Mouse (Mus musculus) ovary, adult 2 months (tissue): Measurements from ENCODE around the gene Rragc. TPM values are rescaled to one million over a fixed set of nuclear protein-coding genes. Genes with fewer than 3 reads are reported as not detected.

Experiments
- polyA plus RNA-seq: library from polyadenylated mRNA; depleted of rRNA; stranded (reverse); fragments of >200 nt; gene quantifications from 2 replicates; pipeline ENCODE4 v1.2.3, GENCODE M21; 2012; rRNA removed

Gene Rragc
- 42.1 and 63.0 TPM in 2 replicates for polyA plus RNA-seq

GRCm38 (mm10) chr4:123916748-123917547 is at the start of gene Rragc:
TSS of gene Rragc (plus strand) at chr4:123917446.

GRCm38 (mm10) chr4:123904333-123905125 is 12.7 kb upstream of the Rragc start, which contains the start of gene Mycbp:
TSS of gene Mycbp (plus strand) at chr4:123904832.

GRCm38 (mm10) chr4:123917548-123918140 is 398 bp downstream of the Rragc start, which contains the start of gene 4930535I16Rik:
TSS of gene 4930535I16Rik (minus strand) at chr4:123918022.

Other genes starting within 250 kb of the Rragc start
- gene Macf1, start 233.1 kb upstream of the Rragc start, polyA plus RNA-seq = 58.7 and 75.4 TPM in 2 replicates
- gene Ndufs5, start 199.2 kb upstream of the Rragc start, polyA plus RNA-seq = 12.7 and 17.0 TPM in 2 replicates
- 35.1 and 53.9 TPM in 2 replicates for gene Akirin1, start 167.1 kb upstream of the Rragc start, polyA plus RNA-seq
- gene Rhbdl2, start 129.6 kb upstream of the Rragc start, polyA plus RNA-seq = 0.85 and 0.94 TPM in 2 replicates
- gene 4933427I04Rik, start 57.8 kb upstream of the Rragc start, polyA plus RNA-seq = not detected in 2 replicates
- 17.2 and 17.3 TPM in 2 replicates for gene Mycbp, start 12.6 kb upstream of the Rragc start, polyA plus RNA-seq
- gene 4930535I16Rik, start 576 bp downstream of the Rragc start, polyA plus RNA-seq = 2.4 TPM in 1 of 2 replicates, not detected in the other